Mouse (Mus musculus) gastrocnemius, adult 2 months (tissue): ENCODE measurements around the gene Acp4. TPM values are rescaled to one million over a fixed set of nuclear protein-coding genes. Genes with fewer than 3 reads are reported as not detected.
"Not testable (repeated sequence)": the region's sequence is repeated elsewhere in the genome, so short reads cannot be mapped to it uniquely, and the experiment has no call there.

Source experiments
- DNase-seq: peaks from one replicate; pipeline ENCODE4 v3.0.0; 2022
- H3K27ac ChIP-seq: fragments of 200-600 bp; 2 replicates; pipeline ENCODE4 v1.8.1; 2022; ENCODE audit warnings: mild to moderate bottlenecking
- H3K4me3 ChIP-seq: fragments of 200-600 bp; 2 replicates; pipeline ENCODE4 v1.8.1; 2022; ENCODE audit warnings: mild to moderate bottlenecking, moderate library complexity
- CTCF ChIP-seq: fragments of 200-600 bp; IDR thresholded peaks from 2 replicates; pipeline ENCODE4 v1.8.1; 2022; ENCODE audit warnings: antibody characterized with exemption, mild to moderate bottlenecking, moderate library complexity
- intact Hi-C: fragments of 180-260 bp; cut with DNase I; formaldehyde crosslinking; loops from one replicate; pipeline ENCODE4 v1.15.1; 2025
- long read RNA-seq, 2 experiments: library from polyadenylated mRNA; stranded (forward); transcript quantifications; one replicate each; pipeline ENCODE4 v2.0.0; 2021
- total RNA-seq, 2 experiments: library from RNA; stranded (reverse); gene quantifications; 2 replicates each; pipeline ENCODE4 v1.2.3; 2021

Acp4 gene
- total RNA-seq = not detected
- long read RNA-seq, experiment 1 = 0 reads
- long read RNA-seq, experiment 2 = 0 reads

- no peak for DNase-seq
- no peak within 1 kb of the TSS for H3K27ac ChIP-seq
- H3K4me3 ChIP-seq = no peak within 1 kb of the TSS
- no peak for TF ChIP-seq CTCF
- intact Hi-C loops = no loop called here
These were observed at the start of gene Acp4 for GRCm38 (mm10) chr7:44257278-44257677. Acp4 (minus strand) TSS chr7:44257378.

DNA sequence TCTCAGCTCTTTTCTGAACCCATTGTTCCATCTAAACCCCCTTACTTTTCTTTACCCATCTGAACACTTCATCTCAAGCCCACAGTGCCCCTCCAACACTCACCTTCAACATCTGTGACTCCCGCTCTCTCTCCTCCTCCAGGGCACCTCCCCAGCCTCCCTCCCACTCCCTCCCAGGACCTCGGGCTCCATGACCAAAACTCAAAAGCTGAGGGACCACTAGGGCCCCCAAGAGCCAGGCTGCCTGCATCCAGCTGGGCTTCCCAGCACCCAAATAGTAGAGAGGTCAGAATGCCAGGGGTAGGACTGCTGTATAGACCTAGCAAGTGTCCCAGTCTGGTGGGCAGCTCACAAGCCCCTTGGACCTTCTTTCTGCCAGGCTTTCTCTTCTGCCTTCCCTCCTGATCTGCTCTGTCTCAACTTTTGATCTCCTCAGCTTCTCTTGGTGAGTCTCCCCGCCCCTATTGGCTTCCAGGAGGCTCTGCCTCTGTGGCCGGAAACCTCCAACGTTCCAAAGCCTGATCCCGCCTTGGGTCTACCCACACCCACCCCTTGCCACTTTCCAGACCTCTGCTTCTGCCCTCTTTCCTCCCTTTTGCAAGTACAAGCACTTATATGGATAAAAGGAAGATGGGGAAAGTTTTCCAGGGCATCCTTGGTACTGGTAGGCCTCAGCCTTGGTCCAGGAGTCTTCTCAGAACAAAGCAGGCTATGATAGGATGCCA lies 49.5 kb upstream of the Acp4 start, which contains the start of gene Clec11a:
Clec11a (minus strand) TSS at position 387 of the 725 bp plus-strand sequence.
- peak; percentile 46 for DNase-seq
- peak within 1 kb of the TSS; percentile 97 for H3K27ac ChIP-seq
- intact Hi-C loops = loop anchor here (5.0 kb wide), 1 partner anchor 44 kb away; the partner anchor contains the start of gene Gm15517
- H3K4me3 ChIP-seq = peak within 1 kb of the TSS; percentile 82
- TF ChIP-seq CTCF = no peak

DNA sequence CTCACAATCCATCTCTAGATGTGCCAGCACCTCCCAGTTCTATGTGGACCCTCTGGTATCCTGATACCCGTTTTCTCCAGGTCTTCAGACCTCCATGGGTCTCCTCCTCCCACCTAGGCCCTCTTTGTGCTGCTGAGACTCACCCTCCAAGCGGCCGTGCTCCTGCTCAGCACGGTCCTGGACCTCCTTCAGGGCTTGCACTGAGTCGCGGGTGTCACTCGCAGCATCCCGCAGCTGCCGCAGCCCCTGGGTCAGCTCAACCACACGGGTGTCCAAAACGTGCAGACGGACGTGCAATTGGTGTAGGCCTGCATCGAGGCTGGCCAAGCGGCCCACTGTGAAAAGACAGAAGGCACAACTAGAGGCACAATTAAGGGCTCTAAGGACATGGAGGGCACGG lies 48.5 kb upstream of the Acp4 start:
- Histone ChIP-seq H3K4me3 (peak overlapping the region; percentile 82), H3K27ac (peak overlapping the region; percentile 97)
- no peak for DNase-seq
- intact Hi-C loops = loop anchor here (2.0 to 5.0 kb wide), 2 partner anchors 43 to 55 kb away; partner anchors contain the start of gene Gm15517
- TF ChIP-seq CTCF = no peak

- H3K4me3 ChIP-seq = peak overlapping the region; percentile 82
- intact Hi-C loops = loop anchor here (2.0 to 5.0 kb wide), 2 partner anchors 43 to 56 kb away; partner anchors contain the start of gene Gm15517
- peak; percentile 97 for DNase-seq
- H3K27ac ChIP-seq = peak overlapping the region; percentile 97
- TF ChIP-seq CTCF = 0 out of 2 replicates have a peak, but pooled peaks have one; percentile 3
These were observed 47.8 kb upstream of the Acp4 start for GRCm38 (mm10) chr7:44304775-44305641.

DNA sequence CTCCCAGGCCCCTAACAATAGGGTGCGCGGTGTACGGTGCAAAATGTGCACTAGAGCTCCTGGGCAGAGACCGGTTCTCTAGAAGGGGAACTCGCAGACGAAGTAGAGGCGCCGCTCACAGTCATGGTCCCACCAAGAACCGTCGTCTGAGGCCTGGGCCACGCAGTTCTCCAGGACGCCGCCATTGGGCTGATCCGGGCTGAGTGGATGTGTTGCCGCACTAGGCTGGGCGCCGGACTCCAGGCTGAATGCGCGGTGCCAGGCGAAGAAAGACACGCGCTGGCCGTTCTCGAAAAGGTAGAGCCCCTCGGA lies 47.2 kb upstream of the Acp4 start:
- Histone ChIP-seq H3K27ac (peak overlapping the region; percentile 97), H3K4me3 (peak overlapping the region; percentile 82)
- intact Hi-C loops = loop anchor here (2.0 kb wide), 1 partner anchor 56 kb away; no protein-coding TSS in a partner anchor
- no peak for TF ChIP-seq CTCF
- no peak for DNase-seq

- DNase-seq = no peak
- peak overlapping the region; percentile 82 for H3K4me3 ChIP-seq
- H3K27ac ChIP-seq = peak overlapping the region; percentile 97
- intact Hi-C loops = loop anchor here (2.0 kb wide), 1 partner anchor 57 kb away; no protein-coding TSS in a partner anchor
- no peak for TF ChIP-seq CTCF
These were observed 46.5 kb upstream of the Acp4 start for GRCm38 (mm10) chr7:44303346-44304340.

GRCm38 (mm10) chr7:44297501-44297900 lies 40.3 kb upstream of the Acp4 start:
- H3K27ac ChIP-seq, DNase-seq, H3K4me3 ChIP-seq, intact Hi-C loops: not testable (repeated sequence)

GRCm38 (mm10) chr7:44291418-44291817 lies 34.2 kb upstream of the Acp4 start:
- TF ChIP-seq CTCF = no peak
- intact Hi-C loops = no loop called here
- no peak for DNase-seq
- Histone ChIP-seq H3K27ac (no peak overlapping the region), H3K4me3 (no peak overlapping the region)

DNA sequence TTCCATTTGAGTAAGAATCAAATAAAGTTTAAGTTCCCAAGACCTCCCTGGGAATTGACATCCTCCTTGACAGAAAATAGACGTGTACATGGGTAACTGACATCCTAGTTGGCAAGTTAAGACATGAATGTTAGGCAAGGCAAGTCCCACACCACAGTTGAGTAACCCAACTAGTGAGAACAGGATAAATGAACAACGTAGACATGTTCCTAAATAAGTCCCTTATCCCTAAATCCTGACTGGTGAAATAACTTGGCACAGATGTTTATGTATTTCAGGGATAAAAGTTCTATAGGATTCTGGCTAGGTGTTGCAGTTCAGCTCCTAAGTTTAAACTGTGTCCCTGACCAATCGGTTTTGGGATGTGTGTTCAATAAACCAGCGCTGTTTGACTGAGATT lies 33.8 kb upstream of the Acp4 start:
- no peak overlapping the region for H3K27ac ChIP-seq
- TF ChIP-seq CTCF = no peak
- intact Hi-C loops = no loop called here
- no peak for DNase-seq
- no peak overlapping the region for H3K4me3 ChIP-seq

DNA sequence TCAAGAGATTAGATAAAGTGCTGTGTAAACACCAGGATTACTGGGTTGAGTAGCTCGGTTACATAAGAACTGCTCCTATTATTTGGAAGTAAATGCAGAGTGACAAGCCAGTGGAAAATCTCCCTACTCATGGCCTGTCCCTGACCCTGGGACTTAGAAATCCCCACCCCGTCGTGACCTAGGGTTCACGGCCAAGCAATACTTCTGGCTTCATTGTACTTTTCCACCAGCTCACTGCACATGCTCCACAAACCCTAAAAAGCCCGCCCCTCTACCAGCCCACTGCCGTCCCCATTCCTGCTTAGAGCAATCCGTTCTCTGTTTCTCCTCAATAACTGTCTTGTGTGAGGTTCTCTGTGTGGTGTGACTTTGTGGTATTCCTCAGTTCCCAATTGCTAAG lies 30.6 kb upstream of the Acp4 start:
- intact Hi-C loops = no loop called here
- Histone ChIP-seq H3K27ac (no peak overlapping the region), H3K4me3 (no peak overlapping the region)
- TF ChIP-seq CTCF = no peak
- DNase-seq = no peak

- Histone ChIP-seq H3K27ac (no peak overlapping the region), H3K4me3 (no peak overlapping the region)
- TF ChIP-seq CTCF = no peak
- no peak for DNase-seq
- intact Hi-C loops = no loop called here
These were observed 24.4 kb upstream of the Acp4 start for GRCm38 (mm10) chr7:44281586-44281985.

DNA sequence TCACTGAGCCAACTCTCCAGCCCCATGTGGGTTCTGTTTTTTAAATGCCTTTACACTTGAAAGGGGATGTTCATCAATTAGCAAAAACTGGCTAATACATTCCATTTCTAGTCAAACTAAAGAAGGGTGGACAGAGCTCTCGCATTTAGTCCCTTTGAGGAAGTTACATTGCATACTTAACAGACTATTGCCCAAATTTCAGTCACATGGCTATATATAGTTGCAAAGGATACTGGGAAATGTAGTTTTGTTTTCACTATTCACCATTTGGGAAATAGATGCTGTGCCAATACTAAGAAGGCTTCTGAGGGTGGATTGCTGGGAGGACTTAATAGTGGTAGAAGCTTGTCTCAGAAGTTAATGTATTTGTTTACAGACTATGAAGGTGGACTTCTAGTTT lies 23.8 kb upstream of the Acp4 start:
- Histone ChIP-seq H3K4me3 (no peak overlapping the region), H3K27ac (no peak overlapping the region)
- DNase-seq = no peak
- intact Hi-C loops = no loop called here
- no peak for TF ChIP-seq CTCF
